Mouse (Mus musculus): ENCODE measurements at regions not wholly inside any gene's neighbourhood (a gene's known extent, or its start where the extent isn't known, plus 50 kb on each side); places are given as distances from the start of the nearest gene placed in this dataset.

- DNase-seq (ENCODE audit: low spot score): no peak
These were observed 205.2 kb downstream of the Gm11077 start for GRCm38 (mm10) chr6:140934286-140934685.

DNA sequence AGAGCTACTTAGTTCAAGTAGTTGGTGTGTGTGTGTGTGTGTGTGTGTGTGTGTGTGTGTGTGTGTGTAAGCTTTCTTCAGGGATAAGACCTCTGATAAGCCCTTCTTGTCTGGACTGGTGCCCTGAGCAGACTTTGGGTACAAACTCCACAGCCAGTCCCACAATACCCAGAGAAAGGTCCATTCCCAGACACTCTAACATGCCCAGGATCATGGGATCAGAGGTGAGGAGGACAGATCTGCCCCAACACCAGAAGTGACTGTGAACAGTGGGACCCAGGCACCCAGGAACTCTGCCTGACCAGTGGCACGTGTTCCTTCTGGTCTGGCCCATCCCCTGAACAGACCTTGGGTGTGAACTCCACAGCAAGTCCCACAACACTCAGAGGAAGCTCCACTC is 208.9 kb downstream of the Gm11077 start:
- DNase-seq (ENCODE audit: low spot score): no peak

DNA sequence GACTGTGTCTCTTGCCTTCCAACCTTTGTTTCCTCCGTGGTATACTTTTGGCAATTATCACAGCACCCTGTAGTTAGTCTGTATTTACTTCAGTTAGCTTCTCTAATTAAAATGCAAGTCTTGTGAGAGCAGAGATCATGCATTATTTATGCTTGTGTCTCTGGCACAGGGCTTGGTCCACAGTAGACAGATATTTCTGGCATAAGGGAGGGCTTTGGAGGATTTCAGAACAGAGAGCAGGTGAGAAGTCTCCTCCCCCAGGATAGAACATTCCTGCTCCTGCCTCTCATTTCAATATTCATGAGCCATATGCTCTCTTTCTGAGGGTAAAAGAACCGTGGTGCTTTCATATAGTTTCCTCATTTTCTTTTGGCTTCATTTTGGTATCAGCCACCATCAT is 217.6 kb downstream of the Gm11077 start:
- no peak for DNase-seq (ENCODE audit: low spot score)

DNA sequence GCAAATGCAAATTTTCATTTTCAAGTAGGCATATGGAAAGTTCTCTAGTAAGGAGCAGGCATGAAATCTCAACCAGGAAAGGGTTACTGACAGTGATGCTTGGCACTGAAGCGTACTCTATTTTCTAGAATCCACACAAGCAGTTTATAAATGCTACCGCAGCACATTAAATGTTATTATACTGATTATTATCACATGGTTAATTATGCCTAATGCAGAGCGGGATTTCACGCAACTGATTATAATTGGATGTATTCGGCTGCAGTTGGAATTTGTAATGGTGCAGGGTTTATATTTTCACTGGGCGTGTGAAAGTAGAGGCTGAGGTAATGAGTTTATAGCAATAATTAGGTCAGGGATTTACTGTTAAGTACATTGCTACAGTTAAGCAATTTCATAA is 221.4 kb downstream of the Gm11077 start:
- no peak for DNase-seq (ENCODE audit: low spot score)

- DNase-seq (ENCODE audit: low spot score): no peak
These were observed 224.2 kb downstream of the Gm11077 start for GRCm38 (mm10) chr6:140953256-140953655.

- no peak for DNase-seq (ENCODE audit: low spot score)
These were observed 224.6 kb downstream of the Gm11077 start for GRCm38 (mm10) chr6:140953721-140954120.

- DNase-seq (ENCODE audit: low spot score): no peak
These were observed 226.9 kb downstream of the Gm11077 start for GRCm38 (mm10) chr6:140955751-140956521.

DNA sequence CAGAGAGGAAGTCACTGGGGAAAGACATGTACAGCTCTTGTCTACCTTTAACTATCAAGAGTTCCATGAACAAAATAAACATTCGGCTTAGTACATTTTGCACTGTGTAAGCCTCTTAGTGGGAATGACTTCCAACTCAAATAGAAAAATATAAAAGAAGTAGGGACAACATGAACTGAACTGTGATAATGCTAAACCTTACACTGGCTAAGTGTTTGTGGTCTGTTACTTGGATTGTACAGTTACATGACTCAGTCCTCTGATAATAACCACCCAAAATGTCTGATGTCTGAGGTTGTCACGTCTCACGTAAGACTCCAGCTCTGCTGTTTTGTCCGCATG is 227.4 kb downstream of the Gm11077 start:
- DNase-seq (ENCODE audit: low spot score): no peak

DNA sequence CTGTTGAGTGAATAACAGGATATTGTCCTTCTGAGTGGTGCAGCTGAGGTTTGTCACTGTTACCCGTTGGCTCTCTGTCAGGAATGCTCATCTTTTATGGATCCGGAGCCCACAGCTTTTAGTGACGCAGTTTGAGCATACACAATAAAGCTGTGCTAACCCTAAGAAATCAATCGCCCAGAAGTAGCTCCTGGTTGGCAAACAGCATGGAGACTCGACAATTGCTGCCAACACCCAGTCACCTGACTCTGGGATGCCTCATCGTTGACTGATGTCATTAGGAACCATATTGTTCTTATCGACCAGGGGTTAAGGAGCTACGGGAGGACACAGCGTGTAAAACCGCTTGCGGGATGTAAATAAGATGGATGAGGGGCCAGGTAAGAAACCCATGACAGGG is 232.9 kb downstream of the Gm11077 start:
- DNase-seq (ENCODE audit: low spot score): no peak

GRCm38 (mm10) chr6:140962563-140962962 is 233.5 kb downstream of the Gm11077 start:
- no peak for DNase-seq (ENCODE audit: low spot score)

DNA sequence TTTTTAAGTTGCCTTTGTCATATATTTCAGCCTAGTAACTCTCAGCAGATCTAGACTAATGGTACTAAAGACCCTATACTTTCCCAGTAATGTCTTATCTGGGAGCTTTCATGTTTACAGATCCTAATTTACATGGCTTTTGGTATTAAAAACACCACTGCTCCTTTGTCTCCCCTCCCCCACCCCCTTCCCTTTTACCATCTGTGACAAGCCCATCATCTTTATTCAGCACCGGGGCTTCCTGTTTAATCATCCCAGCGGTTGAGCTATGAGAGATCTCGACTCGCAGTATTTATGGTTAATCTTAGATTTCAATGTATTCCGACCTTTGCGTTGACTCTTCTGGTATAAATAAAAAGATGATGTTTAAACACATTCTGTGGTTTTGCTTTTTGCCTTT is 244.6 kb downstream of the Gm11077 start:
- DNase-seq (ENCODE audit: low spot score): no peak

DNA sequence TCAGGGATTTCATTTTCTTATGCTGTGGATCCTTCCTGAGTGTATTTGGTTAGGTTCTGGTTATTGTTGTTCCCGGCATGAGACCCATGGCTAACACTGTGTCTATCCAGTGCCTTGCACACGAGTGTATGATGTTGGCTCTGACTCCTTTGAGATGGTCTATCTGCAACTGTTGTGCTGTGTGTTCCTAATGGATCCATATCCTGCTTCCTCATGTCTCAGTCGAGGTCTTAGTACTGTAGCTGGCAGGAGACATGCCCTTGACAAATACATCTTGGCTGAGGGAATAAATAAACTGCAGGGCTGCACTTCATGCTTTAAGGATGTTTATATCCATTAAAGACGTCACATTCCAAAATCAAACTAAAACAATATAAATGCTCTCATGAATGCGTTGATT is 247.9 kb downstream of the Gm11077 start:
- no peak for DNase-seq (ENCODE audit: low spot score)

DNA sequence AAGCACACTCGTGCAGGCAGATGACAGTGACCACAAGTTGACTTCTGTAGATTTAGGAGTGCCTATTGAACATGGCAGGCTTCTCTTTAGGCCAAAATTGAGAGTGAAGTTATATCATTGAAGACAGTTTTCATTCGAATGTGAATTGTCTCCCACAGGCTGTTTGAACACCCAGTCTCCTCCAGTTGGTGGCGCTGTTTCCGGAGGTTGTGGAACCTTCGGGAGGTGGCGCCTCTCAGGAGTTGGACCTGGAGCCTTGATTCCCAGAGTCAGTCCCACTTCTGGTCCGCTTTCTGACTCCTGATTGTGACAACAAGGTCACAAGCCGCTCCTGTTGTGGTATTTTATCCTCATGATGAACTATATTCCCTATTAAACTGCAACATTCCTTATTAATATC is 254.5 kb downstream of the Gm11077 start:
- DNase-seq (ENCODE audit: low spot score): no peak

DNA sequence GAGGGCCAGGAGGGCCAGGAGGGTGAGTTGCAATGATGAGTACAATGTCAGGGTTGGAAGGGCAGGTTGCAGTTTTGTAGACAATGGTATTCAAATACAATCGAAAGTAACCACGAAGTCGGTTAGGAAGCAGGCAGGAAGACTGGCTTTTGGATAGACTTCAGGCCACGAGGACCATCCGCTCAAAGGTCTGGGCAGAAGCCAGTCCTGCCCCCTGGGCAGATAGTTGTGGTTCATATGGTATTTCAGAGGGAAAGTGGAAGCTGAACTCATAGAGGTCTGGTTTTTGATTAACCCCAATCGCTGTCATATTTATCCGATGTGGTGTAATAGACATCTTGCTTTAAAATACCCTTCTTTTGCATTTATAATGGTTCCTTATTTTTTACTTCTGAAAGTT is 255.2 kb downstream of the Gm11077 start:
- DNase-seq (ENCODE audit: low spot score): no peak

DNA sequence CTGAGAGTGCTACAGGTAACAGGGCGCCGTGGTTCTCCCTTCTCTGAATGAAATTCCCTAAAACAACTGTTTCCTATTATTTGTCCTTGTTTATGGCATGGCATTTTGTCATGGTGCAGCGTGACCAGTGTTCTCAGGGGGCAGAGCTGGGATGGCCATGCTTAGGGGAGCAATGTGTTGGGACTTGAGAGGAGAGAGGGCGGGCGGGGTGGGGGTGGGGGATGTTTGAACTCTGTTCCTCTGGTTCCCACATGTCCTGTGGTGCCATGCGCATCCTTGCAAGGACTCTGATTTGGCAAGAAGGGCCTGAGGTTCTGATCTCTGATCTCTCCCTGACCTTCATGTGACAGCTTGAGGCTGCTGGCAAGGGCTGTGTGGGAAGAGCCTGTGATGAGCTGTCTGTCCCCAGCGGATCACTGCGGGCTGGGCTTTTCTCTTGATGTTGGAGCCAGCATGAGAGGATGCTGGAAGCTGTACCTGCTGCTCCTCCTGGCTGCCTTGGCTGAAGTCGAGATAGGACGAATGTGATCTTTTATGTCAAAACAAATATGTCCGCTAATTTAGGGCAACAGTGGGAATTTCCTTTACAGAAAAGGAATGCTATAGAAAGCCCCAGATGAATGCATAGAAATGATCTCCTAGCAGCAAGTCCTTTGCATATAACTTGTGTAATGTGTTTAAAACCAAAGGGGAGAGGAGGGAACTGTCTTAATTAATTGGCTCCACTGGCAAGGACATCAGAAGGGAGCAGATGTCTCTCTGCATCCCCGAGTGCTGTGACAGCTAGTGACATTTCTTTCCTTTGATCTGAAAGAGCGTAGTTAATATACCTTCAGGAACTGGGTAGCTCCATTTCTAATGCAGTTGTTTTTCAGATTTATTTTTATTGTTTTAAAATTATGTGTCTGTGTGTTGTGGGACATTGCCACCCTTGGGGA is 255.2 kb upstream of the Pde3a start:
- DNase-seq (ENCODE audit: low spot score): no peak

DNA sequence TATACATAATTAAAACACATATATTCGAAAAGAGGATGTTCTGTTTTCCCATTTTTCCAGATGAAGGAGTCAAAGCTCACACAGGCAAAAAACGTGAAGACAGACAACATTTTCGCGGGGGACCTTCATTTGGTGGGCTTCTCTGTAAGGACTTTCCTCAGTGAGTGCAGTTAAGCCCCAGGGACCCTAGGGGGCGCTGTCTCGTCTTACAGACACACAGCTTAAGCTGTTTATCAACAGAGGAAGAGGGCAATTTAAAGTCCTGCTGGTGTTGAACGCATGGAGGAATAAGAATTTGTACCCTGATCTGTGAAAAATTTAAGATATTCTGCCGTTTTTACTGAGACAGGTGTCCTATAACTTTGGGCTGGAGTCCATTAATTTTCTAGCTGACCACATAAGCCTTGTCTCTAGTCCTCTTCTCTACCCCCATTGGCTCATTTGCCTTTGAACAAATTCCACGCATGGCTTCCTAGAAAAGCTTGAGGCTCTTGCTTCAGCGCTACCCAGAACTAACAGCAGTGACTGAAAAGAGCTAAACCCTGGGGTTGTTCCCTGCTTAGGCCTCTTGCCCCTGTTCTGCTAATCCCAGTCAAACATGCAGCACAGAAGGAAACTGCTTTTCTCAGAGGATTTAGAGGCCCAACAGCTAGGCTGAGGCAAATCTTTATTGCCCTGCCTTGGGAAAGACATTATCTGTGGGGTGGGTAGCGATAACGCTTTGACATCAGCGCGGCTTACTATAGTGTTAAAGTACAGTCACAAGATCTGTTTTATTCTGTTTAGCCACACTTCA is 253.5 kb upstream of the Pde3a start:
- DNase-seq (ENCODE audit: low spot score): no peak

- DNase-seq (ENCODE audit: low spot score): no peak
These were observed 251.0 kb upstream of the Pde3a start for GRCm38 (mm10) chr6:140998069-140998468.

DNA sequence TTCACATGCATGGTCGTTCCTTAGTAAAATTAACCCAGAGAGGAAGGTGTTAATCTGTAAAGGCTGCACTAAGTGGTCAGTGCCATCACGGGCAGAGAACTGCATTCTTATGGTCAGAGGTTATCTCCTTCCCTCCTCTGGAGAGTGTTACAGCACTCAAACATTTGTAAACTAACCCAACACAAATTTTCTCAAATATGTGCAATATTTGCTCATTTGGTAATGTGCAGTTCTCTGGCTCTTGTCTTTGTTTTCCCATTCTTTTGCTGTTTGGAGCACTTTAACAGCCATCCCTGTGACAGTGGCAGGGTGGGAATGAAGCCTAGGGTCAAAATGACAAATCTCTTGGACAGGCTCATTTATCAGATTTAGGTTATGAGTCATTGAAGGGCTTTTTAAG is 248.5 kb upstream of the Pde3a start:
- DNase-seq (ENCODE audit: low spot score): no peak

DNA sequence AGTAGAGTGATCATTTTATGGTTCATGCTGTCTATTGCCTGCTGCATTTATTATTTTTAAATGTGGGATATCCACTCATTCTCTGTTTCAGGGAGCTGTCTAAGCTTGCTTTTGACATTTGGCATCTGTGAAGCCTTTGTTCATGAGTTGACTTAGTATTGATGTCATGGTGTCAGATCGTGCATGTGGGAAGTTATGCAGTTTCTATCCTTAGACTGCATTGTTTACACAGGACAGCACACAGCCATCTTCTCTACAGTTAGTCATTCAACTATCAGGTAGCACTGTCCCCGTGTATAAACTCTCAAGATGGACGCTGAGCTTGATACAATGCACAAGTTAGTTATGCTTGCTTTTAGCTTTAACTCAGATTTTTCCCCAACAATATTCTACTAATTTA is 247.8 kb upstream of the Pde3a start:
- no peak for DNase-seq (ENCODE audit: low spot score)

DNA sequence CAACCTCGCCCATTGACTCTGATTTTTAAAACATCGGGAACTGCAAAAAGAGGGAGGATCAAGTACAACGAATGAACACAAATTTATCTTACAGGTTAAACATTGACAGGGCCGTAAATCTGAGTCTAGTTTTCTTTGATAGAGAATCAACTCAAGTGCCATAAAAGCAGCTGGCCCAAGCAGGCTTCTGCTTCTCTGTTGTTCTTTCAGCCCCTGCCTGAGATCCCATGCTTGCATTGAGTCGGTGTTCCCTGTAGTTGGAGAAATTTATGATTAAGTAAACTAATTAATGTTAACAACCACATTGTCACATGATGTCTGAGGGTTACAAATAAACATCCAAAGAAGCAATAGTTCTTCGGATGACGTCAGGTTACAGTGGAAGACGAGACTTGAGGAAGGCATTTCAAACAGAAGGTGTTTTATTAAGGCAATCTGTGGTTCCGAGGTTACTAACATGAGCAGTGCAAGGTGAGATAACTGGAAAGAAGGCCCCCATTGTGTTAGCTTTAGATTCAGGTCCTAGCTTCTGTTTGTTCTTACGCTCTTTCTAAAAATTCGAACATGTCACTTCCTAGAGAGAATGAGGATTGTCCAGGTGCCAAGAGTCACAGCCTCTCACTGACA is 233.9 kb upstream of the Pde3a start:
- DNase-seq (ENCODE audit: low spot score): no peak

GRCm38 (mm10) chr6:141023501-141023900 is 225.6 kb upstream of the Pde3a start:
- DNase-seq (ENCODE audit: low spot score): no peak

- DNase-seq (ENCODE audit: low spot score): no peak
These were observed 221.7 kb upstream of the Pde3a start for GRCm38 (mm10) chr6:141027353-141027752.

Data from ovary, postnatal 14 days (tissue).